20 mouse cellular contexts compared by ENCODE assay signal in genomic region chr13:28526299-28526698, GRCm38 (mm10).
DNase-seq lines count a peak whose midpoint lies in the region; ATAC-seq and TF ChIP-seq lines count a peak whose summit lies in the region.
"Had no signal": no experiment of that assay in that cellular context is flagged by ENCODE, and none has a peak within 500 bp of the region (broad histone marks: within the 10 kb centered on the region; RNA-seq: fewer than 3 reads in every experiment).

No protein-coding gene starts in this region.

- H3K9ac ChIP-seq in kidney, postnatal 0 days (ENCODE audit: low read depth, low read length): no peak overlapping the region
- H3K9ac ChIP-seq: hindbrain, embryonic 13.5 days; limb, embryonic 13.5 days; liver, embryonic 14.5 days had no signal

- peaks cover 8% of the 10 kb centered on the region; the same call in 1 of the 2 replicates for H3K4me1 ChIP-seq in kidney, postnatal 0 days (replicated peaks; ENCODE audit: insufficient read depth, low read length)
- peaks cover 12% of the 10 kb centered on the region for H3K4me1 ChIP-seq in forebrain, embryonic 10.5 days
- H3K4me1 ChIP-seq: megakaryocyte, embryonic 14.5 days had no signal

- no peaks in the 10 kb centered on the region for H3K27me3 ChIP-seq in kidney, postnatal 0 days (ENCODE audit: insufficient read depth, low read length)
- H3K27me3 ChIP-seq in forebrain, embryonic 10.5 days (ENCODE audit: poor library complexity, severe bottlenecking): no peaks in the 10 kb centered on the region
- H3K27me3 ChIP-seq: hindbrain, embryonic 13.5 days; limb, embryonic 13.5 days had no signal

- H3K4me2 ChIP-seq in kidney, postnatal 0 days (ENCODE audit: low read length): no peak overlapping the region
- H3K4me2 ChIP-seq: heart, embryonic 11.5 days; hindbrain, embryonic 13.5 days; limb, embryonic 13.5 days had no signal

- no peak for ATAC-seq in kidney, postnatal 0 days (replicated peaks; ENCODE audit: low FRiP score, low read depth)
- ATAC-seq: forebrain, embryonic 16.5 days; midbrain, embryonic 16.5 days had no signal

- 98% methylated on average over 1 of the region's 1 CpGs for WGBS in kidney, postnatal 0 days
- WGBS in forebrain, embryonic 10.5 days: 93% methylated on average over 1 of the region's 1 CpGs

- H3K36me3 ChIP-seq in kidney, postnatal 0 days (ENCODE audit: insufficient read depth, low read length): no peaks in the 10 kb centered on the region
- H3K36me3 ChIP-seq in forebrain, embryonic 10.5 days (replicated peaks): peaks cover 12% of the 10 kb centered on the region
- H3K36me3 ChIP-seq: hindbrain, embryonic 13.5 days had no signal

- H3K9me3 ChIP-seq in kidney, postnatal 0 days (replicated peaks; ENCODE audit: low read length): no peaks in the 10 kb centered on the region
- peaks cover 10% of the 10 kb centered on the region for H3K9me3 ChIP-seq in forebrain, embryonic 10.5 days
- H3K9me3 ChIP-seq: hindbrain, embryonic 13.5 days had no signal

- no peak overlapping the region for H3K4me3 ChIP-seq in kidney, postnatal 0 days (replicated peaks; ENCODE audit: low read depth, low read length)
- H3K4me3 ChIP-seq in forebrain, embryonic 10.5 days: no peak overlapping the region
- H3K4me3 ChIP-seq: hindbrain, embryonic 13.5 days; limb, embryonic 13.5 days; megakaryocyte, embryonic 14.5 days had no signal

- no peak overlapping the region for H3K27ac ChIP-seq in kidney, postnatal 0 days
- no peak overlapping the region for H3K27ac ChIP-seq in forebrain, embryonic 10.5 days
- H3K27ac ChIP-seq: hindbrain, embryonic 13.5 days; limb, embryonic 13.5 days; liver, embryonic 14.5 days had no signal

- peak; percentile 32; the same call in 1 of the 2 replicates for TF ChIP-seq CTCF in kidney, postnatal 0 days (IDR thresholded peaks at IDR 0.05; ENCODE audit: low read depth)

- peak; percentile 19 for DNase-seq in adrenal gland, postnatal 10 days
- DNase-seq in adrenal gland, postnatal 14 days: no peak
- DNase-seq in kidney, postnatal 0 days (ENCODE audit: low spot score): no peak
- no peak for DNase-seq in kidney, adult 8-10 months
- peak; percentile 2 for DNase-seq in thymus, postnatal 25 days
- DNase-seq in thymus, postnatal 14 days: no peak
- DNase-seq in urinary bladder, postnatal 4 days (ENCODE audit: low spot score in 2 of 2): no peak
- DNase-seq in forebrain, embryonic 10.5 days (ENCODE audit: extremely low spot score, low spot score): no peak
- DNase-seq: cerebellum, adult 11-12 months; cerebellum, postnatal 25 days; embryo, embryonic 11 days; kidney, adult 18-20 months; lung, postnatal 10 days had no signal

Comparison
In these comparisons a context has a peak if more than half of its experiments do, and no peak if none do; other contexts are left out.
1. DNase-seq: peak in adrenal gland, postnatal 10 days (single experiment) and thymus, postnatal 25 days (single experiment); none in adrenal gland, postnatal 14 days (single experiment), kidney, postnatal 0 days (single experiment), kidney, adult 8-10 months (0 of 2), thymus, postnatal 14 days (single experiment), urinary bladder, postnatal 4 days (0 of 2) and forebrain, embryonic 10.5 days (single experiment).